ENCODE assay signal across 8 mouse cellular contexts in genomic region chr3:108571443-108572294, GRCm38 (mm10). TPM values are rescaled to one million over a fixed set of nuclear protein-coding genes. Genes with fewer than 3 reads are reported as not detected.
A peak's percentile ranks its signal among the peaks of the same experiment; 100 is the strongest.
DNase-seq lines count a peak whose midpoint lies in the region; ATAC-seq lines count a peak whose summit lies in the region.

Taf13 (plus strand) TSS chr3:108571698.

- no peaks in the 10 kb centered on the region for H3K27me3 ChIP-seq in hindbrain, embryonic 12.5 days

- 2% methylated on average over 42 of the region's 42 CpGs for WGBS in hindbrain, embryonic 12.5 days

- ATAC-seq in hindbrain, embryonic 12.5 days (ENCODE audit: low FRiP score), result peak; percentile 95

- H3K9ac ChIP-seq in hindbrain, embryonic 12.5 days, result peak within 1 kb of the TSS; percentile 78

- DNase-seq in Muller cell, postnatal 12 days (ENCODE audit: inconsistent ontology term), result peak; percentile 97
- DNase-seq in cerebellum, adult 9-11 months, result peak; percentile 96
- peak; percentile 94 to 99 for DNase-seq in frontal cortex, adult 2 months (ENCODE audit: extremely low spot score in 1 of 2, low spot score in 1 of 2)
- DNase-seq in layer of hippocampus, postnatal 14 days (ENCODE audit: low spot score in 2 of 2), result peak; percentile 97 to 98
- peak; percentile 98 for DNase-seq in lung, postnatal 14 days
- peak; percentile 92 for DNase-seq in retina, adult 2 months (ENCODE audit: low read depth, low spot score)
- DNase-seq in thymus, postnatal 36 days, result peak; percentile 96 to 97

- H3K4me3 ChIP-seq in hindbrain, embryonic 12.5 days, result peak within 1 kb of the TSS; percentile 62

- peak within 1 kb of the TSS; percentile 76 for H3K4me2 ChIP-seq in hindbrain, embryonic 12.5 days (replicated peaks)

- peaks cover 32% of the 10 kb centered on the region for H3K4me1 ChIP-seq in hindbrain, embryonic 12.5 days

- peak within 1 kb of the TSS; percentile 75 for H3K27ac ChIP-seq in hindbrain, embryonic 12.5 days

- no peaks in the 10 kb centered on the region for H3K36me3 ChIP-seq in hindbrain, embryonic 12.5 days

- no peaks in the 10 kb centered on the region for H3K9me3 ChIP-seq in hindbrain, embryonic 12.5 days (replicated peaks)

RNA-seq across cellular contexts. Expression of gene Taf13, which starts in this region (rescaled TPM):
- polyA plus RNA-seq in frontal cortex, adult 2 months (2012; rRNA removed), result 35.3 and 40.0 TPM in 2 replicates
- polyA plus RNA-seq in hindbrain, embryonic 12.5 days (2016; fragmentation: Nextera tagmentation; extraction: Ambion mirVana), result 66.0 and 70.5 TPM in 2 replicates
- 10 to 100 TPM; 37.0 to 43.6 TPM for total RNA-seq in layer of hippocampus, postnatal 14 days (2021)

Comparison
In these comparisons a context has a peak if more than half of its experiments do, and no peak if none do; other contexts are left out.
1. Peak in every context shown above with its lines: DNase-seq, ATAC-seq, H3K4me3 ChIP-seq and H3K27ac ChIP-seq.